Mouse (Mus musculus) cerebellum, adult 2 months (tissue): Measurements from ENCODE around the gene Slc25a48. TPM values are rescaled to one million over a fixed set of nuclear protein-coding genes. Genes with fewer than 3 reads are reported as not detected.
A peak's percentile ranks its signal among the peaks of the same experiment; 100 is the strongest.

Experiments used
- DNase-seq, 2 experiments: peaks; one replicate each; pipeline ENCODE4 v3.0.0; 2021
- H3K27ac ChIP-seq: fragments of 200-500 bp; 2 replicates; pipeline ENCODE4 v1.5.1; 2012; ENCODE audit warnings: low read length, control low read depth, inconsistent platforms; ENCODE audit not compliant: insufficient read depth
- H3K27me3 ChIP-seq: fragments of 200-500 bp; 2 replicates; pipeline ENCODE4 v1.6.1; 2012; ENCODE audit warnings: inconsistent platforms, mild to moderate bottlenecking, low read length, moderate library complexity; ENCODE audit not compliant: control insufficient read depth, insufficient read depth
- H3K4me1 ChIP-seq: fragments of 200-500 bp; 2 replicates; pipeline ENCODE4 v1.6.1; 2011; ENCODE audit warnings: low read length; ENCODE audit not compliant: control insufficient read depth, insufficient read depth
- H3K4me3 ChIP-seq: fragments of 200-500 bp; replicated peaks from 2 replicates; pipeline ENCODE3; 2011; ENCODE audit warnings: mild to moderate bottlenecking, low read depth, low read length, control low read depth; ENCODE audit not compliant: insufficient read depth
- CTCF ChIP-seq: fragments of 200-500 bp; IDR thresholded peaks from 2 replicates; pipeline ENCODE4 v1.5.1; 2011; ENCODE audit warnings: low read depth, mild to moderate bottlenecking, control low read depth, low read length, moderate library complexity, borderline replicate concordance; ENCODE audit not compliant: insufficient read depth
- POLR2A ChIP-seq: fragments of 200-500 bp; IDR thresholded peaks from 2 replicates; pipeline ENCODE4 v1.6.1; 2011; ENCODE audit warnings: low read length, control low read depth, borderline replicate concordance; ENCODE audit not compliant: insufficient read depth
- WGBS: fragments of 180-500 bp; shearing (Covaris S2); methylation state at CpG from one replicate; pipeline ENCODE4 v1.1.7; 2018; 5-methylcytosine and 5-hydroxymethylcytosine counted together
- polyA plus RNA-seq: library from polyadenylated mRNA; depleted of rRNA; stranded (reverse); fragments of >200 nt; gene quantifications from 2 replicates; pipeline ENCODE4 v1.2.3, GENCODE M21; 2012; rRNA removed

Gene Slc25a48
- polyA plus RNA-seq, result 0.11 and 0.34 TPM in 2 replicates

DNA sequence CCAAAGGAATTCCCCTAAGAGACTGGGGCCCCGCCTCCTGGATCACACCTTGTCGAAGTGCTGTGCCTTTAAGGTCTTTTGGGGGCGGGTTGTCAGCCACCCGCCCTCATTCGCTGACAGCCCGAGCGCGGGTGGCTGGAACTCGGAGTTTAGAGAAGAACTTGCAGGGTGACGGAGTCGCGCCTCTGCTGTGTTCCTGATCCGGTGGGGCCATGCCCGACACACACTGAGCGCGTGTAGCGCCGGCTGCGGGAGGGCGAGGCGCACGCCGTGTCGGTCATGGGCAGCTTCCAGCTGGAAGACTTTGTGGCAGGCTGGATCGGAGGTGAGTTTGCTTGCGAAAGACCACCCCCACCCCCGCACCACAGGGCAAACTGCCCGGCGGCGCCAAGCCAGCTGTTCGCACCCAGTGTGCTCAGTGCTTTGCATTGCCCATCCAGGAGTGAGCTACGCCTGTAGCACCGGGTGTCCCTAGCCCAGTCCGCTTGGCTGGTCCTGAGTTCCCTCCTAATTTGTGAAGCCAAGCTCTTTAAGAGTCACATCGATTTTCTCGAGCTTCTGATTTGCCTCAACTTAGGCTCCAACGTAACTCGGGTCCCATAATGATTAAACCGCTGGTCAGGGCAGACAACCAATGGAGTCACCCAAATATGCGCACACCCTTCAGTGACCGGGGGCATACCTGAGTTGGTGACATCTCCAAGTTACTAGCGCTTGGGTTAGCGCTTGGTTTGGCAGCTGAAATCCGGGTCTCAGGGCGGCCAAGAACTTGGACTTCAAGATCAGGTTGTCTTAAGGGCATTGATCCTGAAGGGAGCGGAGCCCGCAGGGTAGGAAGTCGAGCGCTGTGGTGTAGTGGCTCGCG, at the start of gene Slc25a48:
Slc25a48 (plus strand) TSS at position 145 of the 865 bp plus-strand sequence.
- DNase-seq, result no peak
- no peak within 1 kb of the TSS for H3K27ac ChIP-seq
- WGBS, result 3% methylated on average over 51 of the region's 51 CpGs
- no peaks in the 10 kb centered on the region for H3K27me3 ChIP-seq
- H3K4me1 ChIP-seq, result no peaks in the 10 kb centered on the region
- TF ChIP-seq CTCF (no peak), POLR2A (no peak)
- no peak within 1 kb of the TSS for H3K4me3 ChIP-seq

- peak; percentile 19 to 28 for DNase-seq
- Histone ChIP-seq H3K27me3 (no peaks in the 10 kb centered on the region), H3K27ac (no peak overlapping the region), H3K4me3 (no peak overlapping the region), H3K4me1 (peaks cover 6% of the 10 kb centered on the region)
- WGBS, result 18% methylated on average over 5 of the region's 5 CpGs
- TF ChIP-seq POLR2A (no peak), CTCF (no peak)
Measured at GRCm38 (mm10) chr13:56397572-56397971, 40.6 kb upstream of the Slc25a48 start.

DNA sequence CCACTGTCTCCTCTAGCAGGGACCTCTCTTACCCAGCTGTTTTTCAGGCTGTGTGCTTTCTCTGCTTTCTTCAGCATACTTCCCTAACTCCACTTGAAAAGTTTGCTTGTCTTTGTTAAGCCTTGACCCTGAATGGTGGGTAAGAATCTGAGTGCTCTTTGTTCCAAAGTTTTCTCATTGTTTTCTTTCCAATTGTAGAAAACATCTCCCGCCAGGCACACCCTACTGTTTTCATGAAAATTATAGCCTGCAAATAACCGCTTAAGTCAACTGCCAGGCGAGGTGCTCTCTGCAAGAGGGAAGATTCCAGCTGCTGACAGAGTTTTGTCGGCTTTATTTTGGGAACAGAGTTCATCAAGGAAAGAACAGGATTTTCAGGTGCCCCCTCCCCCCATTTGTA, 37.0 kb upstream of the Slc25a48 start:
- Histone ChIP-seq H3K4me1 (peaks cover 32% of the 10 kb centered on the region), H3K27ac (no peak overlapping the region), H3K4me3 (no peak overlapping the region), H3K27me3 (no peaks in the 10 kb centered on the region)
- TF ChIP-seq CTCF, result no peak
- no peak for TF ChIP-seq POLR2A
- DNase-seq, result no peak
- WGBS, result 91% methylated on average over 4 of the region's 4 CpGs

- no peak overlapping the region for H3K27ac ChIP-seq
- DNase-seq, result peak in 1 of 2 experiments; percentile 11
- H3K4me1 ChIP-seq, result peaks cover 25% of the 10 kb centered on the region
- WGBS, result 21% methylated on average over 8 of the region's 8 CpGs
- no peak overlapping the region for H3K4me3 ChIP-seq
- no peak for TF ChIP-seq POLR2A
- no peak for TF ChIP-seq CTCF
- H3K27me3 ChIP-seq, result no peaks in the 10 kb centered on the region
Measured at GRCm38 (mm10) chr13:56403381-56404086, 34.6 kb upstream of the Slc25a48 start.

DNA sequence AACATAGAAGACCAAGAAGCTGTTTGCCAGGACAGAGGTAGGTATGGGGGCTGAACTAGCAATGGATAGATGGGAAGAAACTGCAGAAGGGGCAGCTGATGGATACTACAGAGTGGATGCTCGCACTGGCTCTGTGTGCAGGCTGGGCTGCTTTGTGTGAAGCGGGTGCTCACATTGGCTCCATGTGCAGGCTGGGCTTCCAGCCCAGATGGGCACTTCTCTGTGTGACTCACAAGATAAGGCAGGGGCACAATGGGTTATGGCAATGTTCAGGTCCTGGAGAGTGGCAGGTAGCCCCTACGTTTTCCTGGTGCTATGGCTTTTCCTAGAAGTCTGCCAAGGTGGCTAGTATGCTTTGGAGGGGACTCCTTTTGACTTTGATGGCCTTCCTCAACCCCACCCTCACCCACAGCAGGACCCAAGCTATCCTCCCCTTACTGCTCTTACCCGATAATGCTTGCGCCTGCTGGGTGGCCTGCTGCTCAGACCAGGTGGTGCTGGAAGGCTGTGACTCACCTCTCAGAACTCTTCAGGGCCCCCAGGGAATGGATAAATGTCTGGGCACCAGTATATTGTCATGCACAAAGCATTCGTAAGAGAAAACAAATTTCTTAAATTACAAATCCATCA, 33.5 kb upstream of the Slc25a48 start:
- TF ChIP-seq POLR2A, result no peak
- no peak for TF ChIP-seq CTCF
- H3K27me3 ChIP-seq, result no peaks in the 10 kb centered on the region
- H3K27ac ChIP-seq, result no peak overlapping the region
- WGBS, result 30% methylated on average over 6 of the region's 6 CpGs
- peaks cover 25% of the 10 kb centered on the region for H3K4me1 ChIP-seq
- no peak overlapping the region for H3K4me3 ChIP-seq
- DNase-seq, result peak; percentile 48 to 73

DNA sequence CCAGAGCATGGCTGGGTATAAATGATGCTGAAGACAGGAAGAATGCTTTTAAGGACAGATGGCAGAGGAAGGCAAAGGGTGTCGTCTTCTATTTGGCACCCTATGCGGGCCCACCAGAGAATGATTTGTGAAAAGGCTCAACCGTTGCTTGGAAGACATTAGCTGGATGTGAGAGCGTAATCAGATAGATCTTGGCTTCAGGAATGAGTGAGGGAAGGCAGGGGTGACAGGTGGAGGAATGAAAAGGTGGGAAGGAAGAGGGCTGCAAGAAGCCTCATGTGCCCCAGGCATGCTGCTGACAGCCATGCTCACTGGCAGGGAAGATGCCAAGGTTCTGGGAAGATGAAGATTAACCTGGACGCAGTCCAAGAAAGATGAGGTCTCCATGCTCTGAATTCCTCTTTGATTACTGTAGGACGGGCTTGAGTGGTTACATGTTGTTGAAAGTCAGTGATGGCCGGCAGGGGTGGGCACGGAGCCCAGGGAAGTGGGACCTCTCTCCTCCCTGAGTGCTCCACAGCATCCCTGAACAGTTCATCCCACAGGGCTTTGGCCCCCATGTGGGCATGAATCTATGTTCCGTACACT, 25.8 kb upstream of the Slc25a48 start:
- WGBS, result 27% methylated on average over 9 of the region's 9 CpGs
- DNase-seq, result no peak
- H3K27me3 ChIP-seq, result no peaks in the 10 kb centered on the region
- H3K4me1 ChIP-seq, result no peaks in the 10 kb centered on the region
- H3K27ac ChIP-seq, result no peak overlapping the region
- no peak for TF ChIP-seq CTCF
- no peak for TF ChIP-seq POLR2A
- no peak overlapping the region for H3K4me3 ChIP-seq

- TF ChIP-seq POLR2A (no peak), CTCF (no peak)
- Histone ChIP-seq H3K4me1 (no peaks in the 10 kb centered on the region), H3K27me3 (no peaks in the 10 kb centered on the region), H3K4me3 (no peak overlapping the region), H3K27ac (no peak overlapping the region)
- WGBS, result 62% methylated on average over 13 of the region's 13 CpGs
- no peak for DNase-seq
Measured at GRCm38 (mm10) chr13:56418685-56419483, 19.3 kb upstream of the Slc25a48 start.
